Mouse (Mus musculus) ZHBTc4 (cell line): ENCODE measurements around the gene Slc38a8.
A peak's percentile ranks its signal among the peaks of the same experiment; 100 is the strongest.

Experiments used
- DNase-seq: peaks from one replicate; pipeline ENCODE4 v3.0.0-alpha.2; 2011; ENCODE audit warnings: low read depth, low spot score

Slc38a8 gene

DNA sequence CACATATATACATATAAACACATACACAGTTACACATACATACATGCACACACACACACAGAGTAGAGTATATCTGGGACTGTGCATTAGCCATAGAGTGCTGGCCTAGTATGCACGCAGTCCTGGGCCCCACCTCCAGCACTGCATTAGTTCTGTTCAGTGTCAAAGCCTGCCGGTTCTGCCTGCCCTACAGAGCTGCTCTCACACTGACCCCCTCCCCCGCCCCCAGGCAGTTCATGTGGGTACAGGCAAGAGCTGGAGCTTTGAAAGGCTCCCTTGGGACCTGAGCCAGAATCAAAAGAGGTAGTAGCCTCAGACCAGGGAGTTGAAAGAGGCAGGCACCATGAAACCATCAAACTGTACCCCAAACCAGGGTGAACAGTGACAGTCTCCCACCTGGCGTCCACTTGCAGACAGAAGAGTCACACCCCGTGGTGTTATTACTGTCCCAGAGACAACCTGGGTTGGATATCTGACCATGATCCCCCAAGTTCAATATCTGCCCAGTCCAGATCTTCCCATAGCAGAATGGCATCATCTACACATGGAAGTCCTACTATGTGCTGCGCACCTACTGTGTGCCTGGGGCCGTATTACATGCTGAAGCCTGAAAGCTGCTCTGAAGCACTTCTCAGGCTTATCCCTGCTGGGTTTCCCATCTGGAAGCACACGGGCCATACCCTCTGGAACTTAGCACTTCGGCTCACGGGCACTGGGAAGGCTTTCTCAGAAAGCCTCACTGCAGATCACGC lies 17.2 kb downstream of the Slc38a8 start:
- no peak for DNase-seq

DNA sequence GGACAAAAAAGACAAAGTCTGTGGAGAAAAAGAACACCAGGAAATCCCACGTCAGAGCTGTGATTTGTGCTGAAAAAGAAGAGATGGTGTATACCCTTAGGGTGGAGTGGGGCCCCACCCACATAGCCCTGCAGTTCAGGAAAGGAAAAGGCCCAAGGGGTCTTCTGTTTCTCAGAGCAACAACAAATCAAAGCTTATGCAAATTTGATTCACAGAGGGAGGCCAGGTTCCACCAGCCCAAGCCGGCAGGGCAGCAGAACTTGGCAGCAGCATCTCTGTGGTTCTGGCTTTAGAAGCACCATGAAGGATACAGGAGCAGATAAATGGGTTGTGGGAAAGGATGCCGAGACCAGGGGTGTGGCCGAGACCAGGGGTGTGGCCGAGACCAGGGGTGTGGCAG lies 22.8 kb downstream of the Slc38a8 start:
- DNase-seq = peak; percentile 87

DNA sequence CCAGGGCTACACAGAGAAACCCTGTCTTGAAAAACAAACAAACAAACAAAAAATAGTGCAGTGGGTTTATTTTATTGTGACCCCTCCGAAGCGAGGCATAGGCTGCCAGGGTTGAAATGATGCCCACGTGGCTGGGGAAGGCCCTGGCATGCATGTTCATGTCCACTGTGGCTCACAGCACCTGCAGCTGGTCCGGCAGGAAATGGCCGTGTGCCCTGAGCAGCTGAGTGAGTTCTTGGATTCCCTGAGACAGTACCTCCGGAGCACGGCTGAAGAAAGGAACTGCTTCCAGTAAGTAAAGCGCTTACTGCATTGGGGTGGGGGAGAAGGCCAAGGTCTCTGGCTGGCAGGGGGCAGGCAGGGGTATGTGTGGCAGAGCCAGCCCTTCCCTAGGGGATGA lies 33.4 kb downstream of the Slc38a8 start:
- DNase-seq = no peak

DNA sequence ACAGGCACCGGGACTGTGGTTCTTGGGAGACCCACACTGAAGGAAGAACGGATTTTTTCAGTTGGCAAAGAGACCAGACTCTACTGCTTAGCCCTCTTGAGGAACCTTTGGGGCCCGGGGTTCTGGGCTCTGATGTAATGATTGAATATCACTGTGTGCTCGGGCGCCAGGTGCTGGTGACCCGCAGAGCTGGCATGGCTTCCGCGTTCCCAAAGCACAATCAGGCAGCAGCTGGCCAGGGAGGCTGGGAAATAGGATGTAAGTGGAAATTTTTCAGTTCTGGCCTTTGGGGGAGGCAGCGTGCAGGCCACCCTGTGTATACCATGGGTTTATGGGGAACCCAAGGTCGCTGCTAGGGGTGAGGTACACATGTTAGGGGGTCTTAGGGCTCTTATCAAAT lies 34.7 kb downstream of the Slc38a8 start:
- no peak for DNase-seq

DNA sequence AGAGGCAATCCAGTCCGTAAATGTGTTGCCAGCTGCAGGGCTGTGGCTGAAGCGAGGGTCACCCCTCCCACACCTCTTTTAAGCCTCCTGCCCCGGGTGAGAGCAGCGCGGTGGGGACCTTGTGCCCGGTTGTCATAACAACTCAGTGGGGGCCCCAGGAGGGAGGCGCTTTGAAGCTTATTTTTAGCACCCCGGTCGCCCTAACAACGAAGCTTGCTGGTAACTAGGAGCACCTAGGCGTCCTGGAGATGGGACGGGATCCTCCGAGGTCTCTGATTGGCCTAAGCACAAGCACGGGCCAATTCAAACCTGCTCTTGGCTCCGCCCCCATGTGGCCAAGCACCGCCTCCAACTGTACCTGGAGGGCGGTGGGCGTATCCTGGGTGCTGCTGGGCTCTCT lies 35.4 kb downstream of the Slc38a8 start:
- DNase-seq = peak; percentile 93

DNA sequence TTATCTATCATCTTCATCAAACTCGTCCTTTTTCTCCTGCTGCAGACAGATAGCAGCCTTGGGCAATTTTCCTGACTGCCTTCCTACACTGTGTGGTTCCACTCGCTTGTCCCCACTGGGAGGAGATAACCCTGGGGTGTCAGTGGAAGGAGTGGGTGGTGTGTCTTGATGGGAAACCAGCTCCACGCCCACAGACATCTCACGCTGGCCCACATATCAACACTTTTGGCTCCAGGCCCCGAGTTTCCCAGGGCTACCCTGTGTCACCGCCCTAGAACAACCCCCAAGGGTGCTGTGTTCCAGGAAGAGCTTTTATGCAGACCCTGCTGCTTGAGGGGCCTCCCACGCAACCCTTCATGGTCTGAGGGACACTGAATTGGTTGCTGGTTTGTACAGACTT lies 37.8 kb downstream of the Slc38a8 start:
- DNase-seq = no peak

DNA sequence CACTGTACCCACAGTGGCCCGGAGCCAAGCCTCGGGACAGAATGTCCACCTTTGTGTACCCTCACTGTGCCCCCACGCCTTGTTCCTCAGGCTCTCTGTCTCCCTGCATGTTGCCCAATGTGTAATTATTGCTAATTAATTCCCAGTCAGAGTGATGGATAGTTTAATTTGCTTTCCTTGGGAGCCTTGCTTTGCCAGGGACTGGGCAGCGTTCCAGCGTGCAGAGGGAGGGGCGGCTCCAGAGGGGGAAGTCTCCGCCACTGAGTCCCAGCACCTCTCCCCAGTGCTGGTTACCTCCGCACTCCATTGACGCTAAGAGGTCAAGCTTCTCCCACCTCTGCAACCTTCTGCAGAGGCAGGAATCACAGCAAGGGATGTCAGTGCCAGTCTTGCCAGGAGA lies 40.1 kb downstream of the Slc38a8 start:
- no peak for DNase-seq

DNA sequence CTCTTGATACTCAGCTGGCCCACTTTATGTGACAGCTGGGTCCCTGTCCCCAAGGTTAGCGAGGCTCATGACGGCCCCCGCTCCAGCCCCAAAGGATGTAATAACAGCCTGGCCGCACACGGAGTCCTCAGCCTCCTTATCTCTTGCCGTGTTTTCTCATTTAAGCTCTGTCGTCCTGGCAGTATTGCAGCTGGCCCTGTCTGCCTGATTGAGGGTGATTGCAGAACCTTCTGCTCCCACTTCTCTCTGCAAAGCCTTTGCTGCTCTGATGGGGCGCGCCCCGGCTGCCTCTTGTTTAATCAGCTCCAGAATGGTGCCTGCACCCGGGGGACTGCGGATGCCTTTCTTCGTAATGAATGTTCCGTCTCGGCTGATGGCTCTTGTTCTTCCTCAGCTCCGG lies 41.8 kb downstream of the Slc38a8 start:
- DNase-seq = no peak

DNA sequence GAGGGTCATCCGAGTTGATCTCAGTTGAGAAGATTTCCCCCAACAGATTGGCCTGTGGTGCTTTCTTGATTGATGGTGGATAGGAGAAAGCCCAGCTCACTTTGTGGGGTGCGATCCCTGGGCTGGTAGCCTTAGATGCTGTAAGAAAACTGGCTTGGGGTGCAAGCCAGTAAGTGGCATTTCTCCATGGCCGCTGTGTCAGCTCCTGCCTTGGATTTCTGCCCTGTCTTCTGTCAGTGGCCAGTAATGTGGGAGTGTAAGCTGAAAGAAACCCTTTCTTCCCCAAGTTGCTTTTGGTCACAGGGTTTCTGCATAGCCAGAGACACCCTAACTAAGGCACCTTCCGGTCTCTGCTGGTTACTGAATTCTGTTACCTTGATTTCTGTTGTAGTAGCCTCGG lies 45.5 kb downstream of the Slc38a8 start:
- DNase-seq = no peak

DNA sequence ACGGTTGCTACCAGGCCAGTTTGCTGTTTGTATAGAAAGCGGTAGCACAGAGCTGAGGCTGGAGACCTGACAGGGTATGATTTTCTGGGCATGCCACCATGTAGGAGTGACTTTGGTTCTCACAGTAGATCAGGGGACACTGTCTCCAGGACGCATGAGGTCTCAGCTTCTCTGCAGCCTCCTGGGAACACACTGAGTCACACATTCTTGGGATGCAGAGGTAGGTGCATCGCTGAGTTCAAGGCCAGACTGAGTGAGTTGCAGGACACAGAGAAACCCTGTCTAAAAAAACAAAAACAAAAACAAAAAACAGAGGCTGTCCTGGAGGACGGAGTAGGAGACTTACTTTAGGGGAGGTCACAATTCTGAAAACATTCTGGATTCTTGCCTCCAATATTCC lies 48.6 kb downstream of the Slc38a8 start:
- no peak for DNase-seq

DNA sequence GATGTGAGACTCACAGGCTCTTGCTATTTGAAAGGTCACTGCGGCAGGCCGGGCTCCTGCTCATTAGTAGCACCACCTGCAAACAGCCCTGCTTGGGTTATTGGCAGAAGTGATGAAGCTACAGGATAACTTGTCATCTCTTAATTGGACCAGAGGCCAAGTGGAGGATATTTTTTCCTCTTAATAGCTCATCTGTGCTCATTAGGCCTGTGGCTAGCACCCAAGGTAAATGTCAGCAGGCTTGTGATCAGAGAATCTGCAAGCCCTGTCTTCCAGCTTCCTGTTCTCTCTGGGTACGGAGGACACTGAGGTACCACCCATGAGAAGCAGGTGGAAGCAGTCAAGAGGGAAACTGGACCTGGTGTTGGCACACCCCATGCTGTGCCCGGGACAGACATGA lies 50.4 kb downstream of the Slc38a8 start:
- DNase-seq = no peak

DNA sequence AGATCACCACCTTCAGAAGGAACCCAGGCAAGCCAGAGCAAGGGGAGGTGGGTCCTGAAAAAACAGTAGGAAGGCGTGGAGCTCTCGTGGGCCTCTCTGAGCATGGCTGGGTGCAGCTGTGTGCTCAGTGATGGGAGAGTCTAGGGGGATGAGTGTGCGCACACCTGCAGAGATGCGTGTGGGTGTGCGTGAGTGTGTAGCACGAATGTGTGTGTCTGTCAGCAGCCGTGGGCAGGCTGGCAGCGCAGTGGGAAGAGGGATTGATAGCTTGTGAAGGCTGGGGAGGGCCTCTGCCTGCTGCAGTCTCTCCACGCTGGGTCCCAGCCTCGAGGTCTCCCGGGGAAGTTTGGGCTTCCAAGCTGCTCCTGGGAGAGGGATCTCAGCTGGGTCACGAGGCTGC lies 51.9 kb downstream of the Slc38a8 start:
- DNase-seq = no peak

DNA sequence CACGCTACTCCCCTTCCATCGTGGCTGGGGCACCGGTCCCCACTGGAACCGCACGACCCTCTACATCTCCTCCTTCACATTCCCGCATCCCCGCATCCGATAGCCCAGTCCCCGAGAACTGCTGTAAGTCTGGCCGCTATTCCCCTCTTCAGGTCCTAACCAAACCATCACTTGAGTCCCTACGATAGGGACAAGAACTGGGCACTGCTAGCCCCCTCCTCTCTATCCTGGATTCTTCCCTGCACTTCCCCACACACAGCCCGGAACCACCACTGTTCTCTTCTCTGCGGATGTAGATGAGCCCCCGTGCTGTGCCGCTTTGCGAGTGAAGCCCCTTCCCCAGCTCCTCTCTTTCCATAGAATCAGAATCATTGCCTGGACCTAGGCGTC lies 53.7 kb downstream of the Slc38a8 start:
- no peak for DNase-seq

DNA sequence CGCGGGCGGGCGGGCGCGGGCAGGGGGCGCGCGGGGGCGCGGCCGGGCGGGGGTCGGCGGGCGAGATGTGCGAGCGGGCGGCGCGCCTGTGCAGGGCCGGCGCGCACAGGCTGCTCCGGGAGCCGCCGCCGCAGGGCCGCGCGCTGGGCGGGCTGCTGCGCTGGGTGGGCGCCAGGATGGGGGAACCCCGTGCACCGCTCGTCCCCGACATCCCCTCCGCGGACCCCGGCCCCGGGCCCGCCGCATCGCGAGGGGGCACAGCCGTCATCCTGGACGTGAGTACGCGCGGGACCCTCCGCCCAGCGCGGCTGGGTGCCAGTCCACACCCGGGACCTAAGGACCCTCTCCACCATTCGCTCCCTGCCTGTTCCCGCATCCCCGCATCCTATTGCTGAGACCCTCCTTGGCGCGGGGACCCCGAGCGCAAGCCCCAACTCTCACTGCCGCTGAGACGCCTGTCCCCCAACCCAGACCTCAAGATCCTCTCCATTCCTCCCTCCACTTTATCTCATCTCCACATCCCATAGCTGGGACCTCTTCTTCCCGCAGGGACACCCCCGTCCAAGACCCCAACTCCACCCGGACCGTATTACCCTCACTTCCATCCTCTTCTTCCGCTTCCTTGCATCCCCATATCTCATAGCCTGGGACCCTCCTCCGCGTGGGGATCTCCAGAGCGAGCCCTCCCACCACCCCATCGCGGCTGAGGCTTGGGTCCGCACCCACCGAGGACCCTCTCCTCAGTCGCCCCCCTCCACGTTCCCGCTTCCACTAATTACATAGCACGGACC lies 54.3 kb downstream of the Slc38a8 start:
- DNase-seq = no peak

DNA sequence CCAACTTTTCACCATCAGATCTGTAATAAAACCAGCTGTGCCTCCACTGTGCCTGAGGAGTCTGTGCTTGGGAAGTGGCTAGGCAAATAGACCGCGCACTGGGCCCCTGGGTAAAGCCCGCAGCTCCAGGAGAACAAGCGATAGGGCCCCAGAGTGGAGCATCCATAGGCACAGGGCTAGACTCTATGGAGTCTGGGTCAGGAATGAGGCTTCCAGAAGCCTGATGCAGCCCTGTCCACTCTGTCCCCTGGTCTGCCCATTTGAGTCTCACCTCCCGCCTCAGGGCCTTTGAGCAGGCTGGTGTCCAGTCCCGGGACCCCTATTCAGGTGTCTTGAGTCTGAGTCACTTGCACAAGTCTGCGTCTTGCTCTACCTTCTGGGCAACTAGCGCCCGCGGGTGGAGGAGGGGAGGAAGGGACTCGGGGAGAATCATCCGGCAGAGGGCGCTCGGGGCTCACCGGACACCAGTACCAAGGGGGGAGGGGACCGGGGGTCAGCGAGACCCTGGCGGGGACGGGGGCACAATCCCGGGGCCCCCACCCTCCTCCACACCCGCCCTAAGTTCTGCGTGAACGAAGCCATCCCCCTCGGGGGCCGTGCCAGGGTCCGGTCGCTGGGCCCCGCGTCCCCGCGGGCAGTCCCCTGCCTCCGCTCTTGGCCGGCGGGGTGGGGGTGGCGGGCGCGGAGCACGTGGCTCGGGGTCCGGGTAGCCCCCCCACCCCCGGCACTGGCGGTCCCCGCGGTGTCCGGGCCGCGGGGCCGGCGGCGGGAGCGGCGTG lies 55.1 kb downstream of the Slc38a8 start, which contains the start of gene Necab2:
Gene Necab2, plus strand, starts transcription at position 509 of the 779 bp plus-strand sequence.
- peak; percentile 95 for DNase-seq

DNA sequence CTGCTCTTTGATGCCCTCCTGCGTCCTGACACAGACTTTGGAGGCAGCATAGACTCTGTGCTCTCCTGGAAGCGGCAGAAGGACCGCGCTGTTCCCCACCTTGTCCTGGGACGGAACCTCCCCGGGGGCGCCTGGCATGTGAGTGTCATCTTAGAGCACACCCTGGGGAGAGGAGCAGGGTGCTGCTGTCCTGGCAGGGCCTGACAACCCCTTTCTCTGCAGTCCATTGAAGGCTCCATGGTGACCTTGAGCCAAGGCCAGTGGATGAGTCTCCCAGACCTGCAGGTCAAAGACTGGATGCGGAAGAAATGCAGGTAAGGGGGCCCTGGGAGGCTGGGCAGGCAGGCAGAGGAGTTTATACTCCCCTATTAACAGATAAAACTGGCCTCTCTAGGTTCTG lies 58.5 kb downstream of the Slc38a8 start:
- DNase-seq = no peak

DNA sequence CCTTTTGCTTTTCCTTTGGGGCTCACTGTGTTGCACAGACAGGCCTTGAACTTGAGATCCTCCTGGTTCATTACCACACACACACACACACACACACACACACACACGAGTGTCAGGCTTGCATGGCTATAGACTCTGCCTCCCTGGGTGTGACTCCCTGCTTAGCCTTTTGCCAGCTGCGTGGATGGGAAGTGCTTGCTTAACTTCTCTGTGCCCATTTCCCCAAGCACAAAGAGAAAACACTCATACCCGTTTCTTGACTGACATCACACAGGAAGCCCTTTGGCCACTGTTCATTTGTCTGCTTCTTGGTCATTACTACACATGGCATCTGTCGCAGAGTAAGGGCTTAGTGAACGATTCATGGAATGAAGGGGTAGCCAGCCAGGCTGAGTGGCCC lies 59.5 kb downstream of the Slc38a8 start:
- no peak for DNase-seq

DNA sequence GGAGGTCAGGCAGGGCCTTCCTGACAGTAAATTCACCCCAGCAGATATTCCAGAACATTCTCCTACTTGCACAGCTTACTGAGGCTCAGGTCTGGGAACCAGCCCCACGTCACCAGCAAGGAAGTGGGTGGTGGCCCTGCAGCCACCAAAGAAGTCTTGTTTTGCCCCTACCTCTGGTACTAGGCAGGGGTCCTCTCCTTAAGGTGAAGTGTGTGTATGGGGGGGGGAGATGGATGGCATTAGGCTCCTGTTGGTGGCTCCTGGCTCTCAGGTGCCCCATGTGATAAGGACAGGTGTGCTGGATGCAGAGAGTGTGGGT lies 60.6 kb downstream of the Slc38a8 start:
- DNase-seq = no peak

DNA sequence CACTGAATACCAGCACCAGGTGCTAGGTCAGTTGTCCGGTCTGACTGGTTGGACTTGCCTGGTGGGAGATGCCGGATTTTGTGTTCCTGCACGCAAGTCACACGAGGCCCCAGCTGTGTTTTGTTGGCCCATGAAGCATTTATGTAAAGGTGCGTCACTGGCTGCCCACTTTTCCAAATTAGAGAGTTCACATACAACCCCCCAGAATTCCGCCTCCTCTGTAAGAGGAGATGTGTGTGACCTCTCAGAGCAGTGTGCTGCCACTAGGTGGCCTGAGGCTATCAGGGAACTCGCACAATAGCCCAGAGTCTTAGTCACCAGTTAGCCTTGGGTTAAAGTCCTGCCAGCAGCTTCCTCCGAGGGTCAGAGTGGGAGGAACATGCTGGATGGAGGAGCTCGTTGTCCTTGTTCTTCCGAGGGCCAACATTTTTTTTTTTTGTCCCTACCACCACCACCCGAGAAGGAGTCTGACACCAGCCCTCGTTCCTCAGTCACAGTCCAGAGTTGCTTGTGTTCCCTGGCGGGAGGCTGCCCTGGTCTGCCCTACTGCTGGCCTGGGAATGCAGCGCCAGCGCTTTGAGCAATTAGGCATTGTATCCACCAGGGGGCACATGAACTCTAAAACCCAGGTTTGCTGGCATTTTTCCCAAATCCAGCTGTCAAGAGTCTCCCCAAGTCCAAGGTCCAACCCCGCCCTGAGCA lies 61.1 kb downstream of the Slc38a8 start:
- peak; percentile 91 for DNase-seq

DNA sequence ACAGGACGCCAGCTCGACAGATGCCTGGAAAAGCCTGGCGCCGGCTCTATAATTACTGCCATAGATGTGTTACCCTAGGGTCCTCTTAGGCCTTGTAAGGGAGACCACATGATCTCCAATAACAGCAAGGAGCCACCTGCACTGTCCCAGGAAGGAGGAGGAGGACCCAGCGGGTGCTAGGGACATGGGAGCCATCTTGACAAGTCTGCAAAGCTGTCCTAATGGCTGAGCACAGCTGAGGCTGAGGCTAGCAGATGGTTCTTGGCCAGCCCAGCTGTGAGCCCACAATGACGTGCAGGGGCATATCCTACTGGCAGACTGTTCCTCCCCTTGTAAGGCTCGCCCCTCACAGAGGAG lies 61.6 kb downstream of the Slc38a8 start:
- no peak for DNase-seq

DNA sequence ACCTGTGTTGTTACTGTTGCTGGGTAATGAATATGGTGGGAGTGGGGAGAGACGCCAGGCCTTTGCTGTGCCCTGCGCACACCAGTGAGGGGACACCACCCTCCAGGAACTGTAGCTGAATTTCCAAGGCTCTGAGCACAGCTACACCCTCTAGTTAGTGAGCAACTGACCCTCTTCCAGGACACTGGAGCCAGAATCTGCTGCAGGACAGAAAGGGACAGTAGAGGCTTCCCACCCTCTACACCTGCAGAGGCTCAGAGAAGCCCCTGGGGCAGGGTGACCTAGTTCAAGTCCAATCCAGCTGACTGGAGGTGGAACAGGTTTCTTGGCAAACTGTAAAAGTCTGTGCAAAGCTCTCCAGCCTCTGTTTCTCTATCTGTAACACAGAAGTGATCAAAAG lies 62.1 kb downstream of the Slc38a8 start:
- no peak for DNase-seq

DNA sequence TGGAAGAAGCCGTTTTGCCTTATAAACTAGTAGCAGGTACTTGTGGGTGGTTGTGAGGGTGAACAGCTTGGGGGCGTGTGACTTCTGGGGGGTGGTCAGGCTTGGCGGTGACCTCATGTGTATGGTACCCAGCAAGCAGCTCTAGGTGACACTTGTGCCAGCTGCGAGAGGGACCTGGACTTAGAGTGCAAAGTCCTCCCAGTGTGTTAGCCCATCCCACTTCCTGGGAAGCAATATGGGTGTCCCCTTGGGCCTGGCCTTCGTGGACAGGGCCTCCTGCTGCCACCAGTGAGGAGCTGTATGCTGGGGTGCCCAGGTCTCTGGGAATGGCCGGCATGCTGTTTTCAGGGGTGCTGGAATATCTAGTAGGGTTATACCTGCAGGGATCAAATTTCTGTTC lies 62.6 kb downstream of the Slc38a8 start:
- DNase-seq = no peak
